Mouse (Mus musculus): Measurements from ENCODE around the gene Olfr1241.

Olfr1241 gene

GRCm38 (mm10) chr2:89487026-89487425, at the start of gene Olfr1241:
Olfr1241 (minus strand) TSS chr2:89487126.
- no peak for DNase-seq (ENCODE audit: low spot score in 2 of 2)

GRCm38 (mm10) chr2:89531387-89531786, 44.5 kb upstream of the Olfr1241 start, which contains the start of gene Olfr1243:
Olfr1243 (minus strand) TSS chr2:89531487.
- DNase-seq (ENCODE audit: low spot score in 2 of 2) = no peak

GRCm38 (mm10) chr2:89498235-89498634, 11.3 kb upstream of the Olfr1241 start, which contains the start of gene Olfr1242:
Olfr1242 (minus strand) TSS chr2:89498335.
- DNase-seq (ENCODE audit: low spot score in 2 of 2) = no peak

- no peak for DNase-seq (ENCODE audit: low spot score in 2 of 2)
These were observed 44.0 kb downstream of the Olfr1241 start, which contains the start of gene Olfr1240 for GRCm38 (mm10) chr2:89442900-89443299. Olfr1240 (minus strand) TSS chr2:89443000.

Measured in frontal cortex, postnatal 14 days (tissue).